Mouse (Mus musculus): ENCODE results near the gene Aldh1a3. TPM values are rescaled to one million over a fixed set of nuclear protein-coding genes. Genes with fewer than 3 reads are reported as not detected.

Aldh1a3 gene
- polyA plus RNA-seq, 1 experiment from 2014 or later, result 3.7 TPM

DNA sequence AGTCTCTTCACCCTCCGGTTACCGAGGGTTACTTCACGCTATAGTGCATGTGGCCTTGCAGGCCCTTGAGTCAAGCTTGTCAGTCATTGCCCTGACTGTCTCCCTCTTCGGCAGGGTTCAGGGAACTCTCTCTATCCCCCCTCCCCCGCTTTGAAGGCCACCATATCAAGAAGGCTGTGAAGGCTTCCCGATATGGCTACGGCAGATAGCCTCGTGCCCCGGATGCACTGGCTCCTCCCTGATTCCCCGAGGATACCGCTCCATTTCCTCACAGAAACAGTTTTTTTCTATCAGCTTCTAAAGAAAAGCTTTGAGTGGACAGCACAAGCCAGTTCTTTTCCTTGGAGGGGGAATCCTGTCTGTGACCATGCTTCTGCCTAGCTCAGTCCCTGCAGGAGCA lies 21.8 kb downstream of the Aldh1a3 start:
- Histone ChIP-seq H3K4me1 (replicated peaks; ENCODE audit: control insufficient read depth, insufficient read depth, low read length) (no peaks in the 10 kb centered on the region), H3K4me2 (ENCODE audit: low read depth, low read length, severe bottlenecking) (no peak overlapping the region), H3K36me3 (ENCODE audit: control insufficient read depth, insufficient read depth, low read length) (no peaks in the 10 kb centered on the region), H3K9ac (ENCODE audit: low read length) (no peak overlapping the region), H3K27ac (ENCODE audit: low read depth, low read length) (no peak overlapping the region), H3K27me3 (ENCODE audit: control insufficient read depth, insufficient read depth, low read length) (no peaks in the 10 kb centered on the region), H3K9me3 (ENCODE audit: control insufficient read depth, low read length) (no peaks in the 10 kb centered on the region), H3K4me3 (ENCODE audit: low read depth, low read length) (no peak overlapping the region)
- WGBS, result 71% methylated on average over 11 of the region's 11 CpGs
- ATAC-seq (replicated peaks; ENCODE audit: low FRiP score), result no peak
- DNase-seq (ENCODE audit: low spot score), result no peak

- no peak overlapping the region for H3K4me3 ChIP-seq (ENCODE audit: low read depth, low read length)
- H3K9ac ChIP-seq (ENCODE audit: low read length), result no peak overlapping the region
- ATAC-seq (replicated peaks; ENCODE audit: low FRiP score) (no peak), DNase-seq (ENCODE audit: low spot score) (no peak)
- H3K4me1 ChIP-seq (replicated peaks; ENCODE audit: control insufficient read depth, insufficient read depth, low read length), result no peaks in the 10 kb centered on the region
- no peaks in the 10 kb centered on the region for H3K27me3 ChIP-seq (ENCODE audit: control insufficient read depth, insufficient read depth, low read length)
- H3K4me2 ChIP-seq (ENCODE audit: low read depth, low read length, severe bottlenecking), result no peak overlapping the region
- H3K36me3 ChIP-seq (ENCODE audit: control insufficient read depth, insufficient read depth, low read length), result no peaks in the 10 kb centered on the region
- no peaks in the 10 kb centered on the region for H3K9me3 ChIP-seq (ENCODE audit: control insufficient read depth, low read length)
- no peak overlapping the region for H3K27ac ChIP-seq (ENCODE audit: low read depth, low read length)
- 84% methylated on average over 4 of the region's 4 CpGs for WGBS
Observed at GRCm38 (mm10) chr7:66404802-66405201, 22.5 kb downstream of the Aldh1a3 start.

- Histone ChIP-seq H3K4me2 (ENCODE audit: low read depth, low read length, severe bottlenecking) (no peak overlapping the region), H3K27ac (ENCODE audit: low read depth, low read length) (no peak overlapping the region), H3K9ac (ENCODE audit: low read length) (no peak overlapping the region), H3K9me3 (ENCODE audit: control insufficient read depth, low read length) (no peaks in the 10 kb centered on the region), H3K27me3 (ENCODE audit: control insufficient read depth, insufficient read depth, low read length) (no peaks in the 10 kb centered on the region), H3K4me1 (replicated peaks; ENCODE audit: control insufficient read depth, insufficient read depth, low read length) (no peaks in the 10 kb centered on the region), H3K36me3 (ENCODE audit: control insufficient read depth, insufficient read depth, low read length) (no peaks in the 10 kb centered on the region), H3K4me3 (ENCODE audit: low read depth, low read length) (no peak overlapping the region)
- 83% methylated on average over 10 of the region's 10 CpGs for WGBS
- DNase-seq (ENCODE audit: low spot score) (no peak), ATAC-seq (replicated peaks; ENCODE audit: low FRiP score) (no peak)
Observed at GRCm38 (mm10) chr7:66404141-66404540, 23.2 kb downstream of the Aldh1a3 start.

- H3K4me2 ChIP-seq (ENCODE audit: low read depth, low read length, severe bottlenecking), result no peak overlapping the region
- no peak overlapping the region for H3K4me3 ChIP-seq (ENCODE audit: low read depth, low read length)
- no peaks in the 10 kb centered on the region for H3K36me3 ChIP-seq (ENCODE audit: control insufficient read depth, insufficient read depth, low read length)
- H3K4me1 ChIP-seq (replicated peaks; ENCODE audit: control insufficient read depth, insufficient read depth, low read length), result no peaks in the 10 kb centered on the region
- H3K9me3 ChIP-seq (ENCODE audit: control insufficient read depth, low read length), result no peaks in the 10 kb centered on the region
- ATAC-seq (replicated peaks; ENCODE audit: low FRiP score) (no peak), DNase-seq (ENCODE audit: low spot score) (no peak)
- no peaks in the 10 kb centered on the region for H3K27me3 ChIP-seq (ENCODE audit: control insufficient read depth, insufficient read depth, low read length)
- no peak overlapping the region for H3K9ac ChIP-seq (ENCODE audit: low read length)
- 86% methylated on average over 5 of the region's 5 CpGs for WGBS
- no peak overlapping the region for H3K27ac ChIP-seq (ENCODE audit: low read depth, low read length)
Observed at GRCm38 (mm10) chr7:66402876-66403275, 24.4 kb downstream of the Aldh1a3 start.

GRCm38 (mm10) chr7:66401605-66402004 lies 25.7 kb downstream of the Aldh1a3 start:
- Histone ChIP-seq H3K4me2 (ENCODE audit: low read depth, low read length, severe bottlenecking) (no peak overlapping the region), H3K9ac (ENCODE audit: low read length) (no peak overlapping the region), H3K4me3 (ENCODE audit: low read depth, low read length) (no peak overlapping the region), H3K9me3 (ENCODE audit: control insufficient read depth, low read length) (no peaks in the 10 kb centered on the region), H3K27me3 (ENCODE audit: control insufficient read depth, insufficient read depth, low read length) (no peaks in the 10 kb centered on the region), H3K4me1 (replicated peaks; ENCODE audit: control insufficient read depth, insufficient read depth, low read length) (no peaks in the 10 kb centered on the region), H3K27ac (ENCODE audit: low read depth, low read length) (no peak overlapping the region), H3K36me3 (ENCODE audit: control insufficient read depth, insufficient read depth, low read length) (no peaks in the 10 kb centered on the region)
- DNase-seq (ENCODE audit: low spot score) (no peak), ATAC-seq (replicated peaks; ENCODE audit: low FRiP score) (no peak)
- 43% methylated on average over 8 of the region's 8 CpGs for WGBS

GRCm38 (mm10) chr7:66397288-66397687 lies 30.0 kb downstream of the Aldh1a3 start:
- no peaks in the 10 kb centered on the region for H3K36me3 ChIP-seq (ENCODE audit: control insufficient read depth, insufficient read depth, low read length)
- no peak overlapping the region for H3K9ac ChIP-seq (ENCODE audit: low read length)
- H3K4me3 ChIP-seq (ENCODE audit: low read depth, low read length), result no peak overlapping the region
- 80% methylated on average over 3 of the region's 3 CpGs for WGBS
- no peak overlapping the region for H3K4me2 ChIP-seq (ENCODE audit: low read depth, low read length, severe bottlenecking)
- DNase-seq (ENCODE audit: low spot score) (no peak), ATAC-seq (replicated peaks; ENCODE audit: low FRiP score) (no peak)
- H3K9me3 ChIP-seq (ENCODE audit: control insufficient read depth, low read length), result no peaks in the 10 kb centered on the region
- H3K27me3 ChIP-seq (ENCODE audit: control insufficient read depth, insufficient read depth, low read length), result no peaks in the 10 kb centered on the region
- no peak overlapping the region for H3K27ac ChIP-seq (ENCODE audit: low read depth, low read length)
- no peaks in the 10 kb centered on the region for H3K4me1 ChIP-seq (replicated peaks; ENCODE audit: control insufficient read depth, insufficient read depth, low read length)

DNA sequence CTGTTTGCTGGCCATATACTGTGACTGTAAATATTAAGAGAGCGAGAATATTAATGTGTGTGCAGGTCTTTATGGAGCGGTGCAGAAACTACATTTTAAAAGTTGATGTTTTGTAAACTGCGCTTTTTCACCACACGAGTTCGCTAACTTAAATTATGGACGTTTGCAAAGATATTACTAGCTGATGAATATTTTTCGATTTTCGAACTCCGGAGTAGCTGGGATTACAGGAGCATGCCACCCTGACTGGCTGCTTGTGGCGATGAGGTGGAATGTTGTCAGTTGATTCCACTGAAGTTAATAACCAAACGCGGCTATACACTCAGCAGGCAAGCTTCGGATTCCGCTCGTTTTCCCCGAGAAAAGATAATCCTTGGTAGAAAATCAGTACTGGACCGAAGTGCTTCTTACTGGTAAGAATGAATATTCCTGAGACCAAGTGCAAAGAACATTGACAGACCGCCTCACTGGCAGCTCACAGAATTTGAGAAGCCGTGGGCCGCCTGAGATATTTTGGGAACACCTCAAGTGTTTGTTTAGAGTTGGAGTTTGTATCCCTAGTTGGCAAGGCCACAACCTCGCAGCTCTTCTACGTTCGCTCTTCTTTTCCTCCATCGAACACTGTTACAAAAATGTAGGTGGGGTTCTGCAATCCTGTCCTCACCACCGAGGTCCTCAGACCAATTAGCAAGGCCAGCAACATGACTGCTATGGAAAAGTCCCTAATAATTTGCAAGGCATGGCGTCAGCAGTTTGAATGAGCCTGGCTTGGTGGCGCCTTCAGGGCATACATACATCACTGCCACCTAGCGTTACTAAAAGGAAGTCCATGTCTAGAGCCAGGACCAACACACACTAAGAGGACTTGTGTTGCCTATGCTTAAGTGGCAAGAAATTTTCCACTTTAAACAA lies 38.4 kb downstream of the Aldh1a3 start:
- no peaks in the 10 kb centered on the region for H3K9me3 ChIP-seq (ENCODE audit: control insufficient read depth, low read length)
- H3K9ac ChIP-seq (ENCODE audit: low read length), result peak overlapping the region; percentile 72; the same call in 1 of the 2 replicates
- H3K4me3 ChIP-seq (ENCODE audit: low read depth, low read length), result peak overlapping the region; percentile 56
- WGBS, result 12% methylated on average over 28 of the region's 28 CpGs
- ATAC-seq (replicated peaks; ENCODE audit: low FRiP score) (peak; percentile 73; the same call in 1 of the 2 replicates), DNase-seq (ENCODE audit: low spot score) (peak; percentile 75)
- H3K4me2 ChIP-seq (ENCODE audit: low read depth, low read length, severe bottlenecking), result peak overlapping the region; percentile 99
- no peak overlapping the region for H3K27ac ChIP-seq (ENCODE audit: low read depth, low read length)
- H3K4me1 ChIP-seq (replicated peaks; ENCODE audit: control insufficient read depth, insufficient read depth, low read length), result peaks cover 5% of the 10 kb centered on the region
- no peaks in the 10 kb centered on the region for H3K36me3 ChIP-seq (ENCODE audit: control insufficient read depth, insufficient read depth, low read length)
- no peaks in the 10 kb centered on the region; the same call in 1 of the 2 replicates for H3K27me3 ChIP-seq (ENCODE audit: control insufficient read depth, insufficient read depth, low read length)

DNA sequence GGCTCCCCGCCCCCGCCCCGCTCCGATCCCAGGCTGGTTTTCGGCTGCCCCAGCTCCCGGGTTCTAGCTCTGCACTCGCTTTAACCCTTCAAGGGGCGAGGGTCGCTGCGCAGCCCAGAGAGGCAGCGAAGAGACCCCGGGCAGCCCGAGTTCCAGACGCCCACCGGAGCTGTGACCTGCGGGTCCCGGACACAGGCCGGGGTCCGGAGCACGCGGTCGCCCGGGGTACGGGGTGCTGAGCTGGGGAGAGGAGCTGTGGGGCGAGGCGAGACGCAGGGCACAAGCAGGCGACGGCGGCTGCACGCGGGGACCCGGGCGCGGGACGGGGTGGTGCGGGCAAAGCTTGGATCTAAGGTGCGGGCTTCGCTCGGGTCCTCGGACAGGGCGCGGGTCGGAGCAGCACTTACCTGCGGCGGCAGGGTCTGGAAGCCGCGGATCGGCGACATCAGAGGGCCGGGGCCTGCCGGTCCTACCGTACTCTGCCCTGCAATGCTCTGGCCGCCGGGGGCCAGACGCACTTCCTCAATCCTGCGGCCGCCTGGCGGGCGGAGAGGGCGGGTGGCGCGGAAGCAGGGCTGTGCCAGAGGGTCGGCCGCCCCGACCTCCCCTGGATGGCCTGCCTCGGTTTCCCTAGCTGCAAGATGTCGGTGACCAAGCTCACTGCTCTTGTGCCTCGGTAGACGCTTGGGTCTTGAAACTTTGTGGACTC lies 39.4 kb downstream of the Aldh1a3 start, which contains the start of gene Lrrk1:
Gene Lrrk1, minus strand, starts transcription at position 538 of the 709 bp plus-strand sequence.
- ATAC-seq (replicated peaks; ENCODE audit: low FRiP score) (peak; percentile 86), DNase-seq (ENCODE audit: low spot score) (peak; percentile 84)
- Histone ChIP-seq H3K4me3 (ENCODE audit: low read depth, low read length) (peak within 1 kb of the TSS; percentile 56), H3K27me3 (ENCODE audit: control insufficient read depth, insufficient read depth, low read length) (no peaks in the 10 kb centered on the region; the same call in 1 of the 2 replicates), H3K36me3 (ENCODE audit: control insufficient read depth, insufficient read depth, low read length) (no peaks in the 10 kb centered on the region), H3K27ac (ENCODE audit: low read depth, low read length) (no peak within 1 kb of the TSS), H3K4me2 (ENCODE audit: low read depth, low read length, severe bottlenecking) (peak within 1 kb of the TSS; percentile 99), H3K9ac (ENCODE audit: low read length) (peak within 1 kb of the TSS; percentile 72), H3K9me3 (ENCODE audit: control insufficient read depth, low read length) (no peaks in the 10 kb centered on the region), H3K4me1 (replicated peaks; ENCODE audit: control insufficient read depth, insufficient read depth, low read length) (peaks cover 5% of the 10 kb centered on the region)
- WGBS, result under 1% methylated on average over 60 of the region's 70 CpGs

All from forebrain, embryonic 11.5 days (tissue).